Mouse (Mus musculus) lung, postnatal 36 days (tissue): ENCODE data around the gene Aim2.
A peak's percentile ranks its signal among the peaks of the same experiment; 100 is the strongest.

ENCODE experiments used
- DNase-seq: peaks from one replicate; pipeline ENCODE4 v3.0.0; 2022; ENCODE audit warnings: mixed read lengths

Aim2 gene

GRCm38 (mm10) chr1:173349192-173349591 lies 1.5 kb upstream of the Aim2 start:
- DNase-seq, result no peak

- DNase-seq, result peak; percentile 60
These were observed 733 bp upstream of the Aim2 start for GRCm38 (mm10) chr1:173349946-173350345.

- DNase-seq, result no peak
These were observed 4.6 kb downstream of the Aim2 start for GRCm38 (mm10) chr1:173355107-173355846.

DNA sequence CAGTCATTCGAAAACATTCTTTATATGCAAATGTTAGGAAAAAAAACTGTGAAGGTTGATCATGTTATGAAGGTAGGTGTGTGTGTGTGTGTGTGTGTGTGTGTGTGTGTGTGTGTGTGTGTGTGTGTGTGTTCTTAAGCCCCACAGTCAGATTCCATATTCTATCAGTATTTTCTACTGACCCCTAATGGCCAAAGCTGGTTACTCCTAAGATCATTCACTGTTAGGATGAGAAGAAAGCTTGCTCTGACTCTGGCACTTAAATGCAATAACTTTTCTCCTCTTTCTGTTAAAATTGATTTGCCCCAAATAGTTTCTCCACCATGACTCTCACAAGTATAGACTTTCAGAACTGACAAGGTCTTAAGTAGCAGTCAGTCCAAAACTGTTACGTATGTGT lies 6.0 kb downstream of the Aim2 start:
- DNase-seq, result no peak

GRCm38 (mm10) chr1:173357799-173358198 lies 7.1 kb downstream of the Aim2 start:
- no peak for DNase-seq

GRCm38 (mm10) chr1:173359590-173360290 lies 9.1 kb downstream of the Aim2 start:
- DNase-seq, result no peak

GRCm38 (mm10) chr1:173361651-173362050 lies 11.0 kb downstream of the Aim2 start:
- DNase-seq, result peak; percentile 72

GRCm38 (mm10) chr1:173363436-173363835 lies 12.8 kb downstream of the Aim2 start:
- no peak for DNase-seq

GRCm38 (mm10) chr1:173364125-173364800 lies 13.6 kb downstream of the Aim2 start:
- no peak for DNase-seq

DNA sequence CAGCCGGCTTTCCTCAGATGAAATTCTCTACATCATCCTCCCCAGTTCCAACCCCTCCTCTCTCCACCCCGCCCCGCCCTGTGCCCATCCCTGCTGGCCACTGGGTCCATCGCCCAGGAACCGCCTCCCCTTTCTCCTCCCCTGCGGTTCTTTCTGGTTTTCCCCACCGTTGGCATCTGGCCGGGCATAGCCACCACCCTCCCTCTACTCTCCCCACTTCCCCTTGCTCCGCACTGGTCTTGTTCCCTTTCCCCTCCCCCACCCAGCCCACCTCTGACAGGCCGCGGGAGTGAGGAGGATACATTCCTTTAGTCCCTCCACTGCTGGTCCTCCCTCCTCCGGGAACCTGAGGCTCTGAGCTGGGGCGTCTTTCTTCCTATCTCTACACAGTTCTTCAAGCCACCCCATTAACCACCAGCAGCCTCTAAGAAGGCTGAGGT lies 15.3 kb downstream of the Aim2 start:
- DNase-seq, result no peak

DNA sequence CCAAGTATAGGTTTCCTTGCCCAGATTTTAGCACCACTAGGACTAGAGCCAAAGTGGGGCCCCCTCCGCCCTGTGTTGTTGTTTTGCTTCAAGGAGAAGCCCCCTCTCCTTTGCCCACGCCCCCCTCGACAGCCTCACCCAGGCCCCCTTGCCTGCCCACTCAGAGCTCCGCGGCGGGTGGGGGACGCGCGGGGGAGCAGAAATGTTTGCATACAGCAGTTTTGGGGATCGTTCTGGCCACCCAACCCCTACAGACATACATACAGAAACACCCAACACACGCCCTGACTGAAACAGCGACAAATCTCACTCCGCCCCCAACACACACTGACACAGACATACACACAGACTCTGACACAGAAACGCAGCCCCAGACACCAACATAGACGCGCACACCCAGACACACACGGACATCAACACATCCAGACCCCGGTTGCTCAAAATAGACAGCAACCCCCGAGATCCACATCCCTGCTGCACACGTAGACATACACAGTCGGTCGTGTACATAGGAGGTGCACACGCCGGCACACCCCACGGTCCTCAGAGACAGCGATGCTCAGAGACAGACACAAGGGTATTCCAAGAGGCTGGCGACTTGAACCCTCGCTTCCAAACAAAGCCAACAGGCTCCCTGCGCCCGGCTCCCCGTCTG lies 16.1 kb downstream of the Aim2 start:
- no peak for DNase-seq

GRCm38 (mm10) chr1:173367356-173368046 lies 16.8 kb downstream of the Aim2 start, which contains the start of gene Cadm3:
Gene Cadm3, minus strand, starts transcription at chr1:173367695.
- no peak for DNase-seq

DNA sequence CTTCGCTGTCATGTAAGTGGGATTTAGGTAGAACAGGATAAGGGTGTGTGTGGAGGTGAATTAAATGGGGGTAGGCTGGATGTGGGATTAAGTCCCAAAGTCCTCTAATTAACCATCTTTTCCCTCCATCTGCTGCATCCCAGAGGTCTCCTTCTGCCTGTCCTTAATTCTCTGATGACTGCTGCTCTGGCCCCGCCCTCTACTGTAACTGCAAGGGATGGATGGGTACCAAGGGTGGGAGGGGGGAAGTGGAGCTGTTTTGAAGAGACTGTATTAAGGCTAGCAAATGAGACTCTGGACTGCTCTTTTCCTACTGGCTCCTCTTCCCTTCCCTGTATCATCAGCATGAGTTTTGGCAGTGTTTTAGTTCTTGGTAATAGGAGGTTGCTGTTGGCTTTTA lies 18.9 kb downstream of the Aim2 start:
- no peak for DNase-seq

DNA sequence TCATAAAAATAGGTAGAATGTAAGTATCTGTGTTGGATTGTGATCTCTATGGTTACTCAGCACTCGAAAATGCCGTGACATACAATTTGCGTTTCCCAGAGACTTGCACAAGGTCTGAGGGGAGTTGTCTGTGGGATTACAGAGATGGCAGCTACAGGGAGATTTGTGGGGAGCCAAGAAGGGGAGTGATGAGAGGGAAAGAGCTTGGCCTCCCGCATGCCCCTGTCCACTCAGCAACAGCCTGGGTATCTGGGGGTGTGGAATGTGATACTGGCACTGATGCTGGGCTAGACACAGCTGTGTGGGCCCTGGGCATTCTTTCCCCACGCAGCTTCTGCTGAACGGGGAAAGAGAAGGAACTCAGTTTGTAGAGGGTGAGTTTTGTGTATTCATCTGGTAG lies 19.8 kb downstream of the Aim2 start:
- DNase-seq, result no peak

DNA sequence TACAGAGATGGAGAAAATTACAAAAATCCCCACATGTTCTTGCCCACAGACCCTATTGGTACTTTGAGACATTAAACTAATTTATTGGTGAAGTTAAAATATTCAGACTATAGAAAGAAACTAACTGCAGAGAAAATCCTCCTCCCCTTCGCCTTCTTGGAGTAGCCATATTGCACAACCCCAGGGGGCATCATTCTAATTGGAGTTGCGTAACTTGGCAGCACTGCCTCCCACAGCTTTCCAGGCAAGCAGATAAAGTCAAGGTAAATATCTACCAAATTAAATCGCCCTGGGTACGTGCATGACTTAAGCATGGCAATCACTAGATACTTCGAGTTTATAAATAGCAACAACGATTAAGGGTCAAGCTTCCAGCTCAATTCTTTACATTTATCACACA lies 20.9 kb downstream of the Aim2 start:
- no peak for DNase-seq

DNA sequence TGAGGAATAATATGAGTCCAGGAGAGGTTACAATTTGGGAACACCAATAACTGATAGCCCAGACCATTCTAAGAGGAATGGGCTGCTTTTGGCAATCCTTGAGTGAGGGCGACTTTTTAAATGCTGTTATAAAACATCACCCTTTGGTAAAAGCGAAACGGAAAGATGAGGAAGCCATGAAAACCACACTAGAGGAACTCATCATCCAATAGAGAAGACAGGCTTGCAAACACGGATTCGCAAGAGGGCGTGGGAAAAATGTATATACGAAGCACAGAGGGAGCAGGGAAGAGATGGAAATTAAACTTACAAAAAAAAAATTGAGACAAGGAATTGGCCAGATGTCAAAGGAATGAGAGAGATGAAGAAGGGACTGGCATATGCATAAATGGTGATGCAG lies 23.3 kb downstream of the Aim2 start:
- no peak for DNase-seq

GRCm38 (mm10) chr1:173377380-173378112 lies 26.9 kb downstream of the Aim2 start:
- peak; percentile 27 for DNase-seq

- DNase-seq, result no peak
These were observed 30.8 kb downstream of the Aim2 start for GRCm38 (mm10) chr1:173381436-173381835.

DNA sequence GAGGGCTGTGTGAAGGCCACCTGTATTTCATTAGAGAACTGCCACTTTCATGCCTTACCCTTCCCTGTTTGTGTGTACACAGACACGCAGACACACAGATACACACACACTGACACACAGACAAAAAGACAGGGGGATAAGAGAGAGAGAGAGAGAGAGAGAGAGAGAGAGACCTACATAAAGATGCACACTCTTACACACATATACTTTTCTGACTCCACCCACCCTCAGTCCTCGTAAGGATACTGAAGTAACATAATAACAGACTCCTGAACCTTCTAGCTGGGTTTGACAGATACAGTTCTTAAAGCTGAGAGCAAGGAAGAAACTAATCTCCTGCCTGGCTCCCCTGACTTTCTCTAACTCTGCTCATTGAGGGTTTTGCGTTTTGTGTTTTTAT lies 38.8 kb downstream of the Aim2 start:
- no peak for DNase-seq

- no peak for DNase-seq
These were observed 39.3 kb downstream of the Aim2 start for GRCm38 (mm10) chr1:173389901-173390401.

- DNase-seq, result no peak
These were observed 41.1 kb downstream of the Aim2 start for GRCm38 (mm10) chr1:173391754-173392153.
